Mouse (Mus musculus) NIH3T3 (cell line): ENCODE data around the gene 9130213A22Rik.
A peak's percentile ranks its signal among the peaks of the same experiment; 100 is the strongest.

Source experiments
- DNase-seq: peaks from one replicate; pipeline ENCODE4 v3.0.0-alpha.2; 2012; ENCODE audit warnings: low read depth

Gene 9130213A22Rik

DNA sequence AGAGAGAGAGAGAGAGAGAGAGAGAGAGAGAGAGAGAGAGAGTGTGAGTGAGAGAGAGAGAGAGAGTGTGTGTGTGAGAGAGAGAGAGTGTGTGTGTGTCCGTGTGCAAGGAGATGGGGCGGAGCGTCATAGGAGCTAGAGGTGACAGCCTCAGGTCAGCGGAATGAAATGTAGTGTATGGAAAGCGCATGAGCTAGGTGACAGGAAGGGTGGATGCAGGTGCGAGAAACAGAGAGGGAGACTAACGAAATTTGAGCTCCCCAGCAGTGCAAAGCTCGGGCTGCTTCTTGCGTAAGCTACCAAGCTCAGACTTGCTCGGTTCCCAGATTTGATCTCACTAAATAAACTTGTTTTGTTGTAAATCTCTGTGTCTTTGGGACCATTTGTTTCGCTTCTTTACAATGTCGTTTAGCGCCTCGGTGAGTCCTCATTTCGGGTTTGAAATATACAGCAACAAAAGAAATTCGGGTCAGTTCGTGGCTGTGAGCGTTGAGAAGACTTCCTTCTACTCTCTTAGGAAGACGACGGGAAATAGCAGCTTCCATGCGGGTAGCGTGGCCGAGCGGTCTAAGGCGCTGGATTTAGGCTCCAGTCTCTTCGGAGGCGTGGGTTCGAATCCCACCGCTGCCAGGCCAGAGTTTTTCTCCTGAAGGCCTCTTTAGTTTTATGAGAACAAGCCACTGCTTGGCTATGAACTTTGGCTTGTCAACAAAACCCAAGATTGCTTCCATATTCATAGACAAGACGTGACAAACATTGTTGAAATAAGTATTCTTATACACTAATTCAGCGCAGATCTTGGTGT is 1.5 kb upstream of the 9130213A22Rik start:
- DNase-seq = peak; percentile 95

DNA sequence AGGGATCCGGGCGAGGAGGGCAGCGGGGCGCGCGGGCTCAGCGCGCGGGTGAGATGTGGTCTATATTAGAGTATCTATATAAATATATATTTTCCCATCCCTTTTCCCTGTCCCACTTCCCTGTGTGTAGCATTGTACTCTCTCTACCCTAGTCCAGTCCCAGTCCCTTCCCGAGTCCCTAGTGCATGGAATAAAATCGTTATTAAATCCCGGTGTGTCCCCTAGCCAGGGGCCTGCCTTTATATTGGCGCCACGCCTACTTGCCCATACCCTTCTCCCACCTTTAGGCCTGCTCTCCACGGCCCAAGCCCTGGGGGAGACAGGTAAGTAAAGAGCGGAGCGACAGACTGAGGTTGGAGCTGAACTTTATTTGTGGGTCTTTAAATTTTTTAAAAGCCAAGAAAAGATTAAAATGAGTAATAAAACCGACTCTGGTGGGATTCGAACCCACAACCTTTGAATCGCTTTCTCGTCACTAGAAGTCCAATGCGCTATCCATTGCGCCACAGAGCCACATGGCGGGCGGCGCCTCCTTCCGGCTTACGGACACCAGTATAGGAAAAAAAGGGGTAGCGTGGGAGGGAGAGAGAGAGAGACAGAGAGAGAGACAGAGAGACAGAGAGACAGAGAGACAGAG is 785 bp upstream of the 9130213A22Rik start:
- peak; percentile 97 for DNase-seq

GRCm38 (mm10) chr11:69121741-69122335 is 551 bp downstream of the 9130213A22Rik start:
- peak; percentile 67 for DNase-seq

DNA sequence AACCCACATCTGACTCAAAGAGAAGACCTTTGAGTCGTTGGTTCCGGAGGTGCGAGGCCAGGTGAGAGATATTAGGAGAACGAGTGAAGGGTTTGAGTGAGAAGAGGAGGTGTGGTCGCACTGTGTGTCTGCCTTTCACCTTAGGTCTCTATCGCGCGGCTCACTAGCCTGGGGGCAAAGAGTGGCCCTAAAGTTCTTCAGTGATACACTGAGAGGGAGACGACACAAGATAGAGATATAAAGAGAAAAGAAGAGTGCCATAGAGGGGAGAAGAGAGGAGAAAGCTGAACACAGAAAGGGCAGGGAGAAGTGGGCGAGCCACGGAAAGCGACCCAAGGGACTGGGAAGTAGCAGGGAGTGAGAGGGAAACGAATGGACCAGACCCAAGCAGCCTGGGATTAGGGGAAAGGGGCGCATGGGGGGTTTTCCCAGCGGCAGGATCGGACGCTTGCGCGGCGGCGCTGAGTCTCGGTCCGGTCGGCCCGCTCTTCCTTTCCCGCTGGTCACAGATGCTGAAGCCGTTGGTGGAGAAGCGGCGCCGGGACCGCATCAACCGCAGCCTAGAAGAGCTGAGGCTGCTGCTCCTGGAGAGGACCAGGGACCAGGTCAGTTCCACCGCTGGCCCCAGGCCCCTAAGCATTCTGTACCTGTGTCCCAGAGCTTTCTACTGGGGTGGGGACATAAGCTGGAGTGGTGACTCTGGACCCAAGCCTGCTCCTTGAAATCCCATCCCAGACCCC is 1.2 kb downstream of the 9130213A22Rik start:
- peak; percentile 52 for DNase-seq

DNA sequence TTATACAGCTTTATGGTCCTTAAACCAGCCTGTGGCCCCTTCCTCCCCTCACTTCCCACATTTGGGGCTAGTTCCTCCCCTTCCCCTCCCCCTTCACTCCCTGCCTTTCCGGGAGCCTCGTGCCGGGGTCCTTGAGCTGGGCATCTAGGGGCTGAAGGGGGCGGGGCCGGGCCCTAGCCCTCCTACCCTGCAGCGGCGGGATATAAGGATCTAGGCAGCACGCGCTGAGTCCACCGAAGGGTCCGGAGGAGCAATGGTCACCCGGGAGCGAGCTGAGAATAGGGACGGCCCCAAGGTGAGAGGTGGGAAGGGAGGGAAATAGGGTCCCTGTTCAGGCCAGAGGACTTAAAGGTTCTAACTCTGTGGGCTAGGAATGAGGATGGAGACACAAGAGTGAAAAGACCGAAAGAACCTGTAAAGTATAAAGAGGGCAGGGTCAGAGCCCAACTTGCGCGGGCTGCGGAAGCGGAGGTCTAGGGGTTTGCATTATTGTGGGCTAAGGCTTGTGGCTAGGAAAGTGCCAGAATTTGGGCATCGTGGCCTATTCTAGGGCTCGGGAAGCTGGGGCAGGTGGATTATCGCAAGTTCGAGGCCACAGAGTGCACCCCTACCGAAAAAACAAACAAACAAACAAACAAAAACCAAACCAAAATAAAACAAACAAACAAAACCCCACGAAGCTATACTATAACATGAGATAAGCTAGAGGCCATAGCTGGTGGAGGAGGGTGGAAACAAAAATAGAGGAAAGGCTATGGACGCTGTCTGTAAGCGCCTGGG is 2.0 kb downstream of the 9130213A22Rik start, which contains the start of gene Hes7:
Hes7 (plus strand) TSS at position 184 of the 780 bp plus-strand sequence.
- DNase-seq = no peak

- no peak for DNase-seq
Observed at GRCm38 (mm10) chr11:69119446-69120155, 2.8 kb downstream of the 9130213A22Rik start.

GRCm38 (mm10) chr11:69118765-69119164 is 3.6 kb downstream of the 9130213A22Rik start:
- DNase-seq = peak; percentile 93

DNA sequence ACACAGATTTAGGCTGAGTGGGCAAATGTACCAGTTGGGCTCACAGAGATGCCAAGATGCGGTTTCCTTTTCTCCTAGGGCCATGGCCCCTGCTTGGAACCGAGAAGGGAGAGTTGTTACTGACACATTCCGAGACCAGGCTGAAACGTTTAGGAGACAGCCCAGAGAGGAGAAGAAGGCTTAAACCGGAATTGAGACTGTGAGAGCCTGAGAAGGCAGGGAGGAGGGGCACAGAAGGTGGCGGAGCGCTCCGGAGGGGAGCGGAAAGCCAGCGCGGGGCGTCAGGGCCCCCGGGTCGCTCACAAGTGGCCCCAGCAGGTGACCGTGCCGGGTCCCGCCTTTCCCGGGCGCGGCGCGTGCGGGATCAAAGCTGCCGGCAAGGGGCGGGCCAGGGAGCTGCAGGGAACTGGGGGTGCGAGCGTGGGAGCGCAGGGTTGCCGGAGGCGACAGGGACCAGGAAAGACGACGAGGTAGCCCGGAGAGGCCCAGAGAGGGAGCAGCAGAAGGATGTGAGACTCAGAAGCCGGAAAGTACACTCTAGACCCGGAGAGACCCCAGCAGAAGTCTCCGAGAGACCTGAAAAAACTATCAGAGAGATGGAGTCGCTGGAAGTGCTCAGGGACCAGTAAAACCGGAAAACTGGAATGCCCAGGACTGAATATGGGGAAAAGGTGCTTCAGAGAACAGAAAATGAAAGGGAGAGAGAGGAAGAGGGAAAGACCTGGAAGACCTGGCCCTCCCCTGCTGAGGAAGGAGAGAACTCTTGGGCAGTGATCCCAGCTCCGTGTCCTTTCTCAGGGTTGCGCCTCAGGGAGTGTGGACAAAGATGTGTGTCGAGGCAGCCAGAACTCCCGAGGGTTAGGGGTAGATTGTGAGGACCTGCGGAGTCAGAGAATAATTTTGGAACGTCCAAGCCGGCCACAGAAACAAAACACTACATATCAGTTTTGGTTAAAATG is 4.4 kb downstream of the 9130213A22Rik start:
- DNase-seq = peak; percentile 65

DNA sequence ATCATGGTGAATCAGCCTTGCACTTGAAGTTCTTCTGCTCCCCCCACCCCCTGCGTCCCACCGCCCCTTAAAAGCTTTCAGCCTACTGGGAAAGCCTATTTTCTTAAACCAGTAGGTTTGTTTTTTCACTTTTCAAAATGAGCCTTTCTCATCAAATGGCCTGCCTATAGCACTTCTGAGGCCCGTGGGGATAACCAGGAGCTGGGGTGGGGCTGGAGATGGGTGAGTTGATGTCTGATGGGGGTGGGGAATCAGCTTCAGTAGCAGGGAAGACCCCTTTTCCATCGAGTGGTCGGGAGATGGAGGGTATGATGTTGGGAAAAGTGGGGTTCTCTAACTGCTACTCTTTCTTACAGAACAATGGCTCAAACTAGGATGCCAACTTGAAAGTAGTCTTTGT is 5.5 kb downstream of the 9130213A22Rik start:
- no peak for DNase-seq

GRCm38 (mm10) chr11:69114621-69115020 is 7.8 kb downstream of the 9130213A22Rik start:
- no peak for DNase-seq

GRCm38 (mm10) chr11:69114018-69114417 is 8.4 kb downstream of the 9130213A22Rik start:
- peak; percentile 55 for DNase-seq

- DNase-seq = no peak
Observed at GRCm38 (mm10) chr11:69111865-69112264, 10.5 kb downstream of the 9130213A22Rik start.

DNA sequence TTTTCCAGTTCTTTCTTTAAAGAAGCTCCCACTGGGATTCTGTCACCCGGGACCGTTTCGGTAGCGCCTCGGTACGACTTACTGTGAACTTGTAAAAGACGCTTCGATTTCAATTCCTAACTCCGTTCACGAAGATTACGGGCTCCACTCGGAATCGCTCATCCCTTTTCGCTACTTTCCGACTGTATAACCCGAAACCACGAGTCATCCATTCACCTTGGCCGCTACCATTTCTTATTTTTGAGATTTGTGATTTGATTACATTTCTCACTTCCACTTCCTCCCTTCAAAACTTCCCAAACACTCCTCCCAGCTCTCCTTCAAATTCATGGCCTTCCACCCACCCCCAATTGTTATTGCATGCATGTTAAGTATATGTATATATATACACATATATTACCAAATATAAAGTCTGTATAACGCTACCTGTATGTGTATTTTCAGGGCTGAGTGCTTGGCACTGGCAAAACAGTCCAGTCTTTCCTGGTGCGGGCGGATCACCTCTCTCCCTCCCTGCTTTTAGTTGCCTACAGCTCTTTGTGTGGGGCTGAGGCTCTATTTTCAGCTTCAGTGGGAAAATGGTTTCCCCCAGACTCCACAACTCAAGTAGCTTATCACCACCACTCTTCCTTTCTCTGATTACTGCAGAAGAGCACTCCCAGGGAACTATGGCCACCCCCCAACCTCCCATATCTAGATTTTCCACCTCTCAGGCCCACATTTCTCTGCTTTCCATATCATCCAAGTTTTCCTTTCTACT is 11.2 kb downstream of the 9130213A22Rik start:
- no peak for DNase-seq

- peak; percentile 87 for DNase-seq
Observed at GRCm38 (mm10) chr11:69110319-69111046, 11.9 kb downstream of the 9130213A22Rik start.

GRCm38 (mm10) chr11:69109032-69109900 is 13.1 kb downstream of the 9130213A22Rik start:
- DNase-seq = no peak

GRCm38 (mm10) chr11:69108223-69108622 is 14.2 kb downstream of the 9130213A22Rik start:
- DNase-seq = no peak

DNA sequence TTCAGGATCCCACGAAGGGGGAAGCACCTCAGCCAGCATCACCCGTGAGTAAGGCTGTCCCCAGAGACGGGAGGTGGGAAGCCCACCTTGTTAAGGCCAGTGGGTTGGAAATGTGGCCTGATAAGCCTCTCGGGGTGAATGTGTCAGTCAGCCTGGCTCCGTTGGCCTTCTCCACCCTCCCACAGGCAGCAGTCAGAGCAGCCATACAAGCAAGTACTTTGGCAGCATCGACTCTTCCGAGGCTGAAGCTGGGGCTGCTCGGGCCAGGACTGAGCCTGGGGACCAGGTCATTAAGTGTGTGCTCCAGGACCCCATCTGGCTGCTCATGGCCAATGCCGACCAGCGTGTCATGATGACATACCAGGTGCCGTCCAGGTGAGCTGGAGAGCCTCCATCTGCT is 14.7 kb downstream of the 9130213A22Rik start:
- DNase-seq = no peak
